Mouse (Mus musculus): ENCODE data around the gene Tmem87b.

The Tmem87b gene

GRCm38 (mm10) chr2:128818956-128819643 is 1.2 kb downstream of the Tmem87b start:
- DNase-seq (ENCODE audit: low spot score in 2 of 2) = peak in 1 of 2 experiments; percentile 8

- no peak for DNase-seq (ENCODE audit: low spot score in 2 of 2)
Observed at GRCm38 (mm10) chr2:128820631-128821030, 2.7 kb downstream of the Tmem87b start.

DNA sequence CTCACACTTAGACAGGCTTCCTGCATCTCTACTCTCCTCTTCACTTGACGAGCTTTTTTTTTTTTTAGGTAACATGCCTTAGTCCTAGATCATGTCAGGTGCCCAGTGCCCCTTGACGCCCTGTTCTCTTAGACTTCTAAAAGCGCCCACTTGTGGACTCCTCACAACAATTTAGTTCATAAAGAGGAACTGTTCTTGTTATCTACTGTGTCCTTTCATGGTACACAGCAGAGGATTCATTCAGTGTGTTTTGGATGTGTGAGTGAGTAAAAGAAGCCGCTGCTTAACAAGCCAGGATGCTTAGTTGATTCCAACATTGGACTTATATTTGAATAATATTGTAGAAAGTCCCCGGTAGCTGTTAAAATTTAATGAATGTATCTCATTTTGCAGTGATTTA is 6.0 kb downstream of the Tmem87b start:
- no peak for DNase-seq (ENCODE audit: low spot score in 2 of 2)

DNA sequence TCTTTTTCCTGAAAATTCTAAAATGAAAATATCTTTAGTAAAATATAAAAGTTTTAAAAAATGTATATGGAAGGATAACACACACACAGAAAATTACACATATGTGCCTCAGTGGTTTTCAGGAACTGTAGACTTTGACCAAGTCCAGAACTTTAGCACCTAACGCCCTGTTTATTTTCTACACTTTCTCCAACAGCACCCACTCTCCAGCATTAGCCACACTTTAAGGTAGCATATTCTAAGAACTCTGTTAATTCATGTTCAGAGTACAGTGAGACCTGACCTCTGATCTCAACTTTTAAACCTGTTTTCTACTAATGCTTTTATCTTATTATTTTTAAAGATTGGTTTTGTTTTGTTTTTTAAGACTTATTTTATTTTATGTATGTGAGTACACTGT is 9.9 kb downstream of the Tmem87b start:
- DNase-seq (ENCODE audit: low spot score in 2 of 2) = no peak

- DNase-seq (ENCODE audit: low spot score in 2 of 2) = no peak
Observed at GRCm38 (mm10) chr2:128832611-128833010, 14.7 kb downstream of the Tmem87b start.

- DNase-seq (ENCODE audit: low spot score in 2 of 2) = no peak
Observed at GRCm38 (mm10) chr2:128833035-128833434, 15.1 kb downstream of the Tmem87b start.

DNA sequence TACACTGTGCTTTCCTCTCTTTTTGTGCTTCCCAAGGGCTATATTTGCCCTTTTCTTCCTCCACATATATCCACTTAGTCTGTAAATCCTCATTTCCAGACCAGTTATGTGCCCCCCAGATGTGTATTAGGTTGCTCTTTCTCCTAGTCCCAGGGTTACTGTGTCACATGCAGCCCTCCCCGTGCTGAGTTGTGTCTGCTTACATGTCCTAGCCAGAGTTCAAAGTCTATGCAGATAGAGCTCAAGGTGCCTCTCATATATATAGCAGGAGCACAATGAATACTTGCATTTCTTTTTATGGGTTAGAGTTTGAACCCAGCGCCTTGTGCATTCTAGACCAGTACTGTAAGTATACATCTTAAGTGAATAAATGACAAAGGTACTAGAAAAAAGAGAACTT is 15.5 kb downstream of the Tmem87b start:
- no peak for DNase-seq (ENCODE audit: low spot score in 2 of 2)

DNA sequence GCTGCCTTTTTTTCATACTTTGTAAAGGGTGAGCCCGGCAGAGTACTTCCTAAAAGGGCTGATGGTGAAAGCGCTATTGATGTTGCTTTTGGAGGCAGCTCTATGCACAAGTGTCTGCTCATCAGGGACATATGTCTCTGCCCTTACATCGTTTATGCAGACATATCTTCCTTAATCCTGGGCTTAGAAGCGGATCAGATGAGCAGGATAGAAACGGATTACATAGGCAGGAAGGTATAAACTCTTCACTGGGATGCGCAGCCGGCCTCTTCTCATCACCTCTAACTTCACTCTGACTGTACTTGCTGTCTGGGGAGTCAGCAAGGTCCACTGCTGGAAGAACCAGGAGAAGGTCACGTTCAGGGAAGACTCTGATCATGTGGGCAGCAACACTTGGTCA is 19.6 kb downstream of the Tmem87b start:
- DNase-seq (ENCODE audit: low spot score in 2 of 2) = no peak

DNA sequence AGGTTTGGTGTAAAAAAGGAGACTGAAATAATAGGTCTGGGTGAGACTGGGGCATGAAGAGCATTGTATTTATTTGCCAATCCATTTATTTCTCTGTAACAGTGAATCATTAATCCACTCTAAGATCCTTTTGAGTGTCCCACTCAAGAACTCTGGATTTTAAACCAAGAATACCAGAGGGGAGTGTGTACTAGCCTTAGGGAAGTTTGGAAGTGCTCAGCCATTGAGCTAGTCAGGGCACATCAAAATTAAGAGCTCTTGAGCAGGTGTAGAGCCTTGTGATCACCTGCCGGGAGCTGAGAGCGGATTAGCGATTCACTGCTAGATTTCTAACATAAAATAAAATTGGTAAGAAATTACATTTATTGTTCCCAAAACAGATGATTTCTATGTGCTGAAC is 20.7 kb downstream of the Tmem87b start:
- no peak for DNase-seq (ENCODE audit: low spot score in 2 of 2)

GRCm38 (mm10) chr2:128839501-128839900 is 21.6 kb downstream of the Tmem87b start:
- DNase-seq (ENCODE audit: low spot score in 2 of 2) = no peak

DNA sequence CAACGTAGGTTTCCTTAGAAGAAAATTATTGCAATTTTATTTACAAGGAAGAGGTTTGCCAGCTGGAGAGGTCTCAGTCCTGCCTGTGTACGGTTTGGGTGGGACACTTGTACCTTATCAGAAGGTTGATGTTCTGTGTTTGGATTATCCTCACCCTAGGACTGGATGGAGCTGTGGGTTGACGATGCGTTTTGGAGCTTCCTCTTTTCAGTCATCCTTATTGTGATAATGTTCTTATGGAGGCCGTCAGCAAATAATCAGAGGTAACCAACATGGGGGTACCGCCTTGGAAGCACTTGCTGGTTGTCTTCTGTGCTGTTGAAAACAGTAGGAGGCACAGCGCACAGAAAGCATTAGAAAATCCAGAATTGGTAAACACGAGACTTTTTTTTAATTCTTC is 24.5 kb downstream of the Tmem87b start:
- no peak for DNase-seq (ENCODE audit: low spot score in 2 of 2)

DNA sequence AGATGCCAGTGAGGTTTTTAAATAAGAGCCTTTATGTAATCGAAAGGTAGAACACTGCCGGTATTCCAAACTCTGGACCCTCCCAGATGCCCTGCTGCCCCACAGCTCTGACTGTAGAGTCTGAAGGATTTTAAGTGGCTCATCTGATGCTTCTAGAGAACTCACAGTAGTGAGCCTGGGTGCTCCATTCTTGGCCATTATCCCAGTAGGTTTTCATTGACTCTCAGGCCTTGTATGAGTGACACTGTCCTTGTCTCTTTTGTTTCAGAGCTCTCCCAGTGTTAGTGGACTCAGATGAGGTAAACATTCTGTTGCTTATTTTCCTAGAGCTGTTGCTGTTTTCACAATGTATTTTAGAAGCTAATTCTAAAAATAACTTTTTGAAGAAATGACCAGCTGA is 32.1 kb downstream of the Tmem87b start:
- DNase-seq (ENCODE audit: low spot score in 2 of 2) = no peak

GRCm38 (mm10) chr2:128856673-128857072 is 38.8 kb downstream of the Tmem87b start:
- no peak for DNase-seq (ENCODE audit: low spot score in 2 of 2)

DNA sequence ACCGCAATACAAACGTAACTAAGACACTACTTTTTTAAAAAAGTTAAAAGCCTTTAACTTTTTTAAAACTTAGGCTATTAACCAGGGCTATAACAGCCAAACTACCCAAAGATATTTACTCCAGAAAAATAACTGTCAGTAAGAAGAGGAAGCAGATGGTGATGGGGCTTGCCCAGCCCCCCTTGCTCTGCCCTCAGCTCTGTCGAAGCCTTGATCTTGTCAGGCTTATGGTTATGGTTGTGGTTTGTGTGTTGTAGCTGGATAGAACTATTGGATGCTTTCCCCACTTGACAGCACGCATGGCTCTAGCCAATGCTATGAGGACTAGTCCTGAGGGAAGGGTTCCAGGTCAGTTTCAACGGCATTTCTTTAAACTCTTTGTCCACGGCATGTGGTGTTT is 41.0 kb downstream of the Tmem87b start:
- no peak for DNase-seq (ENCODE audit: low spot score in 2 of 2)

- no peak for DNase-seq (ENCODE audit: low spot score in 2 of 2)
Observed at GRCm38 (mm10) chr2:128859861-128860260, 41.9 kb downstream of the Tmem87b start.

DNA sequence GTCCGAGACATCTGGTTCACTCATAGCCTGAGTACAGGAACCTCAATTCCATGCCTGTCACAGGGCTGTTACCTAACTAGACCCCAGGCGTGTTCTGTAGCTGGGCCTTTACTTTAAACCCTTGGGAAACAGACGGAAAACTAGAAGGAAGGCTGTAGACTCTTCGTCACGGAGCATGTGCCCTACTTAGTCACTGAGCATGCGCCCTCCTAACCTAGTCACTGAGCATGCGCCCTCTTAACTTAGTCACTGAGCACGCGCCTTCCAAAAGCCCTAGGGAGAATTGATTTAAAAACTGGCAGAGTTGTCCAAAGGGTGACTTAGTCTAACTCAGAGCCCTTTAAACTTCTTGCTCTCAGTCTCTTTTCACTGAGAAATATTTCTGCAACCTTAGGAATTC is 44.7 kb downstream of the Tmem87b start, which contains the start of gene Fbln7:
Fbln7 (plus strand) TSS at position 346 of the 400 bp plus-strand sequence.
- no peak for DNase-seq (ENCODE audit: low spot score in 2 of 2)

GRCm38 (mm10) chr2:128863777-128864331 is 45.9 kb downstream of the Tmem87b start:
- DNase-seq (ENCODE audit: low spot score in 2 of 2) = no peak

GRCm38 (mm10) chr2:128865061-128865460 is 47.1 kb downstream of the Tmem87b start:
- DNase-seq (ENCODE audit: low spot score in 2 of 2) = no peak

GRCm38 (mm10) chr2:128871656-128872055 is 53.7 kb downstream of the Tmem87b start:
- peak in 1 of 2 experiments; percentile 4 for DNase-seq (ENCODE audit: low spot score in 2 of 2)

DNA sequence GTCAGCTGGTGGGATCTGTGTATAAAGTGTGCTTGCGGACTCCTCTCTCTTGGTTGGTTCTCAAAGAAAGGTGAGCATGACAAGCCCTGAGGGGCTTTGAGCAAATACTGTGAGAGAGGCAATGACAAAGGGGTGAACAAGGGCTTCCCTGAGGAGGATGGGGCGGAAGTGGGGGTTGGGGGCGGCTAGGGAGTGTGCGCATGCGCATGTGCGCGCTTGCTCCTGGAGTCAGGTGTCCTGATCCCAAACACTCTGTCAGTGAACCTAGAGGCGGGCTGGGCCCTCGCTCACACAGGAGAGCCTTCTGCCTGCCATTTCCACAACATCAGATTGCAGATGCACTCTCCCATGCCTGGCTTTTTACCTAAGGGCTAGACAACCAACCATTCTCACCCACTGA is 54.3 kb downstream of the Tmem87b start:
- DNase-seq (ENCODE audit: low spot score in 2 of 2) = no peak

DNA sequence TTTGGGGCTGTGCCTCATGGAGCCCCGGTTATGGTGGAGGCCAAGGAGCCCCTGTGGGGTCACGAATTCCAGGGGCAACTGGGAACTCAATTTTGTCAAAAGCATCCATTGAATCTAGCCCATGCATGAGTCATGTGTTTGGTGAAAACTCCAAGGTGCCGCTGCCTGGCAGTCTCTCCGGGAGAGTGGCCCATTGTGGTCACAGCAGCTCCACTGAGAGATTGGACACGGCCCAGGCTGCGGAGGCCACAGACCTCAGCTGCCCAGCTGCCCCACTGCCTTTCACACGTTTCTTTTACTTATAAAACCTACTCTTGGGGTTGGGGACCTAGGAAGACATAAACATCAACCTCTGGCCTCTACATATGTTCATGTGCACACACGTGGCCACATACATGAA is 57.6 kb downstream of the Tmem87b start:
- DNase-seq (ENCODE audit: low spot score in 2 of 2) = no peak

DNA sequence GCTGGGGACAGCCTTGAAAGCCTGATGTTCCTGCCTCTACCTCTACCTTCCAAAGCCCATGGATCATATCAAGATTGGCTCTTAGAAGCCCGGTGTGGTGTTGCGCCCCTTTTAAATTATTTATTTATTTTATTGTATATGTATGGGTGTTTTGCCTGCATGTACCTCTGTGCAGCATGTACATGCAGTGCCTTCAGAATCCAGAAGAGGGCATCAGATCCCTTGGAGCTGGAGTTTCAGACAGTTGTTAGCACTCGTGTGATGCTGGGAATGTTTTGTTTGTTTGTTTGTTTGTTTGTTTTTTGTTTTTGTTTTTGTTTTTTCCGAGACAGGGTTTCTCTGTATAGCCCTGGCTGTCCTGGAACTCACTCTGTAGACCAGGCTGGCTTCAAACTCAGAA is 63.3 kb downstream of the Tmem87b start:
- no peak for DNase-seq (ENCODE audit: low spot score in 2 of 2)

DNA sequence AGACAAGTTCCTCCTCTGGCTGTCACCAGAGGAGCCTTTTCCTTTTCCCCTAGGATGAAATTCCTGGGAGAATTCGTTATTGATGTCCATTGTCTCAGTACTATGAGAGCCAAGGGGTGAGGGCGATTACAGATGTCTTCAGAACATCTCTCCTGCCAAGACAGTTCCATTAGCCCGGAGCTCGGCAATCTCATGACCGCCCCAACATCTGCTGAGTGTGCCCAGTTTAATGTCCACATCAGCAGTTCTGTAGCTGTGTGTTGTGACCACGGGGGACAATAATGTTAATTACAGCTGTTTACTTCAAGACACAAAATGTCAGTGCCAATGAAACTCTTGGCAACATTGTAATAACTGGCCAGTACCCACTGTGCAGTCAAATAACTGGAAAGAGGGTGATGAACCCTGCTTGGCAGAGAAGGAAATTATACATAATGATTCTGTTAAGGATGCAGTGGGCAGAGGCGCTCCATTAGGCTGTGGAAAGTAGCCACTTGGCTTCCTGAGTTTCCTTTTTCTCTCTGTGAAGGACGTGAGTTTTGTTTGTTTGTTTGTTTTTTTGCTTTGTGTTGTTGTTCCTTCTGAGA is 67.4 kb downstream of the Tmem87b start:
- no peak for DNase-seq (ENCODE audit: low spot score in 2 of 2)
